Mouse (Mus musculus) right cerebral cortex, postnatal 4 days (tissue): ENCODE measurements around the gene Traf6.
"Not testable (repeated sequence)": the region's sequence is repeated elsewhere in the genome, so short reads cannot be mapped to it uniquely, and the experiment has no call there.

ENCODE experiments used
- DNase-seq: peaks from one replicate; pipeline ENCODE4 v3.0.0-alpha.2; 2022

Traf6 gene

DNA sequence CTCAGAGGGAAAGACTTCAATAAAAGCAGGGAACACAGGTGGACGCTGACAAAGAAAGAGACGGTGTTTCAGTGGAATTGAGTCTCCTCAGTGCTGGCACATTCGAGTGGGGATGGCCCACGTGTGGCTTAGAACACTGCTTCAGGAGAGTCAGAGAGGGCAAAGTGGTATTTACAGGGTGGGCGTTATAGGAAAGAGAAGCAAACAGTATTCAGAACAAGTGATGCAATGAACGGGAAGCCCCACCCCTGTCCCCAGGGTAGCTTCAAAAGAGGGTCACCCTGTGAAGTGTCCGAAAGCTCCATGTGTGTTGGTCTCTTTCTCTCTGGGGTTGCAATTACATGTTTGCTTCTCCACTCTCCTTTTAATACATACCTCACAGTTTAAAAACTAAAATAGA is 17.4 kb downstream of the Traf6 start:
- no peak for DNase-seq

- no peak for DNase-seq
Observed at GRCm38 (mm10) chr2:101699284-101699683, 21.1 kb downstream of the Traf6 start.

DNA sequence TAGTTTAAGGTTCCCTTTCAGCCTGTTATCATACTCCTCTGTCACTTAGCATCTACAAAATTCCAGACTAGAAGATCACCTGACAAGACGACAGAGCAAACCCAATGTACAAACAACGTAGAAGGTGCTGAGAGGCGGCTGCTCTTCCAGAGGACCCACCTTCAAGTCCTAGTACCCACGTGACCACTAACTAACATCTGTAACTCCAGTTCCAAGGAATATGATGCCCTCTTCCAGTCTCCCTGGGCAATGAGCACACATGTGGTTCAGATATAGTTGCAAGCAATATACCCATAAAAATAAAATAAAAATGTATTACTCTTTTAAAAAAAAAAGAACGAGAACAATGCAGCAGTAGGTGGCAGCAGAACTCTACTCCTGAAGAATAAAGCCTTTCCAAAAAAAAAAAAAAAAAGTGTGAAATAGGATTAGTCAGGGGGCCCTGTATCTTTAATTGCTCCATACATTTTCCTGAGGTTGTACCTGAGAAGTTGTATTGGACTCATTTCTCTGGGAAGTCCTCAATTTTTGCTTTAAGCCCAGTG is 27.8 kb downstream of the Traf6 start:
- DNase-seq = peak; percentile 47

- no peak for DNase-seq
Observed at GRCm38 (mm10) chr2:101711608-101712007, 33.4 kb downstream of the Traf6 start.

GRCm38 (mm10) chr2:101715650-101716323 is 37.6 kb downstream of the Traf6 start:
- peak; percentile 47 for DNase-seq

DNA sequence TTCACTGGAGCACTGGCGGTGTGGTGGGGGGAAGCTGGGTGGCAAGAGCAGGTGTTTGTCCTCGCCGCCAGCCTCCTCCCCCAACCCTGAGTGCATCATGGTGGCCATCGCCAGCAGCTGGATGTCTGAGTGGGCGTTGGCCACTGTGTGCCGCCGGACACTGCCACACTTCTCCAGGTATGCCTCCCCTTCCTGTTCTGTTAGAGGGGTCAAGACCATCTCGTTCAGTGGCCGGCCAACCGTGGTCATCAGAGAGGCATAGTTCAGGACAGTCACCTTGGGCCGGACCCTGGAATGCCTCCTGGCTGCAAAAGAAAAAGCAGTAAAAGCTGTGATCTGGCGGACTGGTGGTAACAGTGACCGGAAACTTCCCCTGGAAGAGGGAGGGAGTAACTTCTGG is 38.9 kb downstream of the Traf6 start:
- DNase-seq = no peak

- no peak for DNase-seq
Observed at GRCm38 (mm10) chr2:101721835-101722234, 43.6 kb downstream of the Traf6 start.

DNA sequence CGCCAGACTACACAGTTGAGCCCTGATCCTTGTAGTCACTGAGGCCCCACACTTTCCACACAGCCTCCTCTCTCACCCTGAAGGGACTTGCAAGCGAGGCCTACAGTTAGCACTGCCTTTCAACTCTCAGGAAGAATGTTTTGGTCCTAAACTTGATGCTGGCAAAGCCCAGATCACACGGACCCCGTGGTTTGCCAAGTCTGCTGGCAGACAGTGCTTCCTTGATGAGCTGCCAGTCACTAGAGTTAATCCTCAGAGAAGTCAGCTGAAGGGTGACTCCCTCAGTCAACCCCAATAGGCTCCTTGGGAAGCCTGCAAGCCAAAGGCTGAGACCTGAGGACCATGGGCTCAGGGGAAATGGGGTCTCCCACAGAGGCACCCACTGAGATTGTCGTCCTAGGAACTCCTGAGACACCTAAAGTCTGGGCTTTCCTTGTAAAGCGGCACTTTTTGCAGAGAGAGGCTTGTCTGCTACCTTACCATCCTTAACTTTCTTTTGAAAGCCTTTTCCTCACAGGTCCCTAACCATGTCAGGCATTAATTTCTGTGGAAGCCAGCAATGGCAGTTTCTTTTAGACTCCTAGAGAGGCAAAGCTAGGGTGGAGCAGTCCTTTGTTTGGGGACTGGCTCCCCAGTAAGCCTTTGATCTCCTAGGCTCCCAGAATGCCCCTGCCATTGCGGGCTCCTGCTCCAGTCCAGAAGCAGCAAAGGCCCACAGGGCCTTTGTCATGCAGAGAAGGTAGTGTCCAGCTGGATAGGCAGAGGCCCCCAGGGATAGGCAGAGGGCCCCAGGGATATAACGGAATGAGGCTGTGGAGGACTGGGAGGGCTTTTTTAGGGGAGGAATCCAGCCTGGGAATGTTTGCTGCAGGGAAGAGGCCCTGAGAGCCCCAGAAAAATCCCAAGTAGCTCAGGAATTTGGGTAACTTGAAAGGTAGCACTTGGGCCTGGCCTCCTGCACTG is 44.4 kb downstream of the Traf6 start:
- no peak for DNase-seq

GRCm38 (mm10) chr2:101723333-101723881 is 45.2 kb downstream of the Traf6 start:
- no peak for DNase-seq

DNA sequence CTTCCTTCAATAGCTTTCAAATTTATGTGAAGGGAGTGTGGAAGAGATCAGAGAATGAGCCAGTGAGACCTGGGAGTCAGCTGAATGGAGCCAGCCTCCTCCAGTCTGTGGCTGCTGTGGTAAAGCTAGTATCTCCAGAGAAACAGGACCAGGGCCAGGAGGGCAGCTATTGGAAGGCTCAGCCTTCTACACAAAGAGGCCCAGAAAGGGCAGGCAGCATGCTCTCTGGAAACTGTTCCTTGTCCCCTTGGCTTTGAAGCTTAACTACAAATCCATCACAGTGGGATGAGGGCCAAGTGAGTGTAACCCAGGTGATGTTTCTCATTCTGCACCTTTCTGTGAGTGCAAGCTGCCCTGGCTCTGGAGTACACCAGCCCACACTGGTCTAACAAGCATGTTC is 49.6 kb downstream of the Traf6 start:
- no peak for DNase-seq

GRCm38 (mm10) chr2:101729472-101729871 is 51.2 kb downstream of the Traf6 start:
- no peak for DNase-seq

- no peak for DNase-seq
Observed at GRCm38 (mm10) chr2:101730972-101731371, 52.7 kb downstream of the Traf6 start.

- no peak for DNase-seq
Observed at GRCm38 (mm10) chr2:101732777-101733210, 54.6 kb downstream of the Traf6 start.

DNA sequence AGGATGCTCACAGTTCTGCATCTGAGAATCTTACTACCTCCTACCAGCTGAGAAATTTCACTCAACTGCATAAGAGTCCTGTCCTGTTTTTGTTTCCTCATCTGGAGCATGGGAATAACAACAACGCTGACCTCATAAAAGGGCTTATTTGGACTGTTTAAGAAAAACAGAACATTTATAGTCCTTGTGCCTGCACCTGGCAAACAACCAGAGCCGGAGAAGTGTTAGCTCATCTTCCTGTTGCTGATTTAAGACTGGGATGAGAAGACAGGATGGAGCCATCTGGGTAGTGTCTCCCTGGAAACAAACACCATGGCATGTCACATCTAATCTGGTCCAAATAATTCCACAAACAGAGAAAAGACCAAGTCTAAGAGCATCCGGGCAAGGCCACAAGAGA is 55.3 kb downstream of the Traf6 start:
- DNase-seq = peak; percentile 24

- no peak for DNase-seq
Observed at GRCm38 (mm10) chr2:101739914-101740313, 61.7 kb downstream of the Traf6 start.

DNA sequence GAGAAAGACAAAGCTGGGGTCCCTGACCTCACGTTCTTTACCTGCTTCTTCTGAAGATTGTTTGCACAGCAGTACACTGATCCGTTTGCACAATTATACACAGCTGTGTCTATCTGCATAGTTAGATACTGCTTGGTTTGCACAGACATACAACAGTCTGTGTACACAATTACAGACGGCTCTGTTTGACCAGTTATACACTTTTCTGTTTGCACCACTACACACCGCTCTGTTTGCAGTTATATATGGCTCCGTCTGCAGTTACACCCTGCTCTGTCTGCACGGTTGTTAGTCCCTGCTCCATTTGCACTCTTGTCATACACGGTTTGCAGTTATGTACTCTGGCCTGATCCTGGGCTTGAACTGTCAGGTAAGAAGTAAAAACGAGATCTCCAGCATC is 63.4 kb downstream of the Traf6 start:
- no peak for DNase-seq

DNA sequence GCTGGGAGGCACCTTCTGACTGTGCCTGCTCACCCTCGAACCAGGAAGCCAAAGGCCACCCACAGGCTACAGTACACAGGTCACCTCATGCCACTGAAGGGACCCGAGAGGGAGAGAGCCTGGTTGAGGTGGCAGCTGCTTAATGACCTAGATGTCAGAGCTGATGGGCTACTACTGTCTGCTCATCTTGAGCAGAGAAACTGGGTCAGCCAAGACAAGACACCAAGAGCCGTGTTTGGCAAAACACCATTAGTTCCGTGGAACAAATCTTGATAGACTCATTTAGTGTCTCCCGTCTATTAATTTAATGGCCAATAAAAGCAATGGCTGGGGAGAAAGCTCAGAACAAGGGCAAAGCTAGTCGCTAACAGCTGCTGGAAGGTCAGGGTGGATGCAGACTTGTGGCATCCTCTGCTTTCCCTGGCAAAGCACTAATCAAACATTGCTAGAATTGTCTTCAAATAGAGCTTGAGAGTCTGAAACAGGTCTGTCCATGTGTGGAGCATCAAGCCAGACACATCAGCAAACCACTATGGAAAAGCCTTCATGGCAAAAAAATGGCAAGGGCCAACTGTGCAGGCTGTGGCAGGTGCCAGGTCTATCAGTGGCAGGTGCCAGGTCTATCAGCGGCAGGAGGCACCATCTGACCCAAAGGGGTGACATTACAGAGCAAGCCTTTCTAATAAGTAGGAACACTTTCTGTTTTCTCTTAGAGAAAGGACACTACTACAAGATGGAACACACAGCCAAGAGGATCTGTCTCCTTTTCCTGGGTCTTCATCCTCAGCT is 64.0 kb downstream of the Traf6 start:
- no peak for DNase-seq

DNA sequence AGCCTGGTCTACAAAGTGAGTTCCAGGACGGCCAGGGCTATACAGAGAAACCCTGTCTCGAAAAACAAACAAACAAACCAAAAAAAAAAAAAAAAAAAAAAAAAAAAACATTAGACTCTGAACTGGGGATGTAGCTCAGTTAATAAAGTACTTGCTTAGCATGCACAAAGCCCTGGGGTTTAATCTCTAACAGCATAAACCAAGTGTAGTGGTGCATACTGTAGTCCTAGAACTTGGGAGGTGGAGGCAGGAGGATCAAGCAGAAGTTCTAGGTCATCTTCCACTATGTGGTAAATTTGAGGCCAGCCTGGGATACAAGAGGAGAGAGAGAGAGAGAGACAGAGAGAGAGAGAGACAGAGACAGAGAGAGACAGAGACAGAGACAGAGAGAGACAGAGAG is 67.4 kb downstream of the Traf6 start:
- DNase-seq = not testable (repeated sequence)

DNA sequence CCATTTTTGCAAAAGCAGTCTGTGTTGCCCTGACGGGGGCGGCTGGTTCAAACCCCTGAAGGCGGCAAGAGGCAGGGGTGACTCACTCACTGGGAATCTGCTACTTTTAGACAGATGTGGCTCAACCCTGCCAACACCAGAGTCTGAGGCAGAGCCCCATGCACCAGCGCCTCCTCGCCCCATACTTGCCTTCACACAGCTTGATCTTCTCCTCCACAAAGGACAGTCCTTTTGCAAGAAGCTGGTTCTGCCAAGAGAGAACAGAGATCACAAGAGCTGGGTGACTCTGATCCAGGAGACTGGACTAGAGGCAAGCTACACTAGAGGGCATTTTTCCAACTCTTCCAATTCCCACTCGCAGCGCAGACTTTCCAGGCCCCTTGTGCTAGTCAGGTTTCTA is 68.3 kb downstream of the Traf6 start:
- no peak for DNase-seq
